Mouse (Mus musculus) frontal cortex, postnatal 36 days (tissue): ENCODE results near the gene Syn3.
"Not testable (repeated sequence)": the region's sequence is repeated elsewhere in the genome, so short reads cannot be mapped to it uniquely, and the experiment has no call there.

Source experiments
- DNase-seq, 2 experiments: peaks; one replicate each; pipeline ENCODE4 v3.0.0; 2022; ENCODE audit warnings: low spot score in 2 of 2

The Syn3 gene

DNA sequence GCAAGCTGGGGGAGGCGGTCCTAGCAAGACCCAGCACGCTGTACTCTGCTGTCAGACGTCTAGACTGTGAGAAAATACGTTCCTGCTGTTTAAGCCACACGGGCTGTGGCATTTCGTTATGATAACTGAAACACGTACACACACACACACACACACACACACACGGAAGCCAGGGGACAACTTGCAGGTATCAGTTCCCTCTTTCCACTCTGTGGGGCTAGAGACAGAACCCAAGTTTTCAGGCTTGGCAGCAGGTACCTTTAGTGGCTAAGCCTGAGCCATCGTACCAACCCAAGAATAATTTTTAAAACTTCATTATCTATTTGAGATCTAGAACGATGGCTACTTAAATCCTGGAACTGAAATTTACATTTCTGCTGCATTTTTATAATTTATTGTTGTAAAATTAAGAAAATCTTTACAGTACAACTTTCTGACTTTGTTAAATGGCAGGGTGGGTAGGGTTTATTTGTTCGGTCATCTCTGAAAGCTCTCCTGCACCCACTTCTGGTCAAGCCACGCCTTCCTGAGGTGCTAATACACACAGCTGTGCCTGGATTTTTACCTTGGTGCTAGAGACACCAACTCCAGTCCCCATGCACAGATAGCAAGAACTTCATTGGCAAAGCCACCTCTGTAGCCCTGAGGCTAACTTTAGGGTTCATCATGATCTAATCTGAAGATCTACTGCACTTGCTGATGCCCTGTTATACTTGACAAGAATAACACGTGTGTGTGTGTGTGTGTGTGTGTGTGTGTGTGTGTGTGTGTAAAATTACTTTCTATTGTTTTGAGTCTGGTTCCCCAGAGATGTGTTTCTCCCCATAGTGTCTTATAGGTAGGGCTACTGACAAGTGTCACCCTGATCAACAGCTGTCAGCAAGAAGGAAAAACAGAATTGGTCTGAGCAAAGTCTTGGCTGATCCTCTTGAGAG lies 29.8 kb downstream of the Syn3 start:
- DNase-seq = no peak

DNA sequence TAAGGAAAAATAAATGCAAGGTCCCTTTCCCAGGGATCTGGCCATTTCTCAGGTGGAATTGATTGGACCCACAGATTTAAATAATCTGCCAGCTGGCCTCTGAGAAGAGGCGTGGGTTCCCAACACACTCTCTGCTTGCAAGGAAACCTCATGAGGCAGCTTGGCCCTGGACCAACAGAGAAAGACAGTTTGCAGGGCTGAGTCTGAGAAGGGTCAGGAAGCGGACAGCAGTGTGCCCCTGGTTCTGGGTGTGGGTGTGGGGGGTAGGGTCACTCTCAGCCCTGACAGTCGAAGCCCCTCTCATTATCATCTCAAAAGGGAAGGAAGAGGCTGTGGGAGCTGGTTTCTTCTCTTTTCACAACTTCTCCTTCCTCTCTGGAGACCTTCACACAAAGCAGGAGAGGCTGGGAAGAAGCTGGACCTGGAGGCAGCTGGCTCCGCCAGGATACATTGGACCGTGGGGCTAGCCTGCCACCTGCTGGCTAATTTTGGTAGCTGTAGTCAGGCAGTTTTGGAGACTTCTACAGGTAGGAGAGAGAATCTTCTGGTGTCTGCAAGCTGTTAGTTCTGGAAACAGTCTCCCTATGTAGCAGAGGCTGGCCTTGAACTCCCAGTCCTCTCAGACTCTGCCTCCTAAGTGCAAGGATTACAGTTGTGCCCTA lies 35.0 kb downstream of the Syn3 start:
- DNase-seq = peak; percentile 85 to 86

DNA sequence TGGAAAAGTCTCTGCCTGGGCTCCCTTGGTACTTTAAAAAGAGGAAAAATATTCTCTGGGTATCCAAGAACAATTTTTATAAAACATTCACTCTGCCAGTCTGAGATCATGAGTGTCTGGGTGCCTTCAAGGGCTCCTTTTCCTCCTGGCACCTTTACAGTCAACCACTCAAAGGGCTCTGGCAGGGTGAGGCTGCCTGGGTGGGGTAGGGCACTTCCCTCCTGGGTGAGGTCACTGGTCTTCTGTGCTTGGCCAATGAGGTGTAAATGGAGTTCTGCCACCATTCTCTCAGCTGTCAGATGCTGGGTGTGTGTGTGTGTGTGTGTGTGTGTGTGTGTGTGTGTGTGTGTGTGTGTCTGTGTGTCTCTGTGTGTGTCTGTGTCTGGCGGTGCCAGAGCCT lies 39.1 kb downstream of the Syn3 start:
- DNase-seq = no peak

DNA sequence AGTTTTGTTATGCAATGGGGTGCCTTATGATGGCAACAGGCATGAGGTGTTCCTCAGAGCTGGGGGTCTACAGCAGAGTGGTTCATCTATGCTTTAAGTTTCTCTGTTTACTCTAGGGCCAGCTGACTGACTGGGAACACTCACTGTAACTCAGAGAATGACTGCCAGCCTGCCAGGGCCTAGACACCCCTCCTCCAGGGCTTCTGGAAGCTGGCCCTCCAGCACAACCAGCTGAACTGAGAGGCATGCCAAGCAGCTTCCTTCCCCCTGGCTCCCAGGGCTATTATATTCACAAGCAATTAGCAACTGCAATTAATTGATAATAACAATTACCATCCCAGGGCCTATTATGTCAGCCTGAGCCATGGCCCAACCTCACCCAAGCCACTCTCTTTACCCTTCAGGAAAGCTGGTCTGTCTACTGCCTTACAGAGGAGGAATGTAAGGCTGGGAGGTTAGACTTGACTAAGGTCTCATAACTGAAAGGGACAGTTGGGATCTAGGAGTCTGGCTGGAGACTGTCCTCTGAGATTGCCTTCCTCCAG lies 41.0 kb downstream of the Syn3 start:
- peak; percentile 31 to 45 for DNase-seq

DNA sequence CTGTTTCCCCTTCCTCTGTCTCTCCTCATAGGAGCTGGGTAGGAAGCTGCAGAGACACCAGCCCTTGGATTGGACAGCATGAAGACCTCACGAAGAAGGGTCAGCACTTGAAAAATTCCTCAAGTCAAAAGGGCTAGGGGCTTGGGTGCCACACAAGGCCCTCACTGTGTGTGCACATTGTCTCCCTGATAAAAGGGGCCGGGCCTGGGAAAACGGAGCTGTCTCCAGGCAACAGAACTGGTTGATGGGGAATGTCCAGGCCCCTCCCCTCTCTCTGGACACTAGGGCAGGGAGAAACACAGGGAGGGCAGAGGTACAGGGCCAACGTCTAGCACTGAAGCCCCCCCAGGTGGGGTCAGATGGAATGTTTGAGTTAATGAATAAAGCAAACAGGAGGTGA lies 41.5 kb downstream of the Syn3 start:
- peak in 1 of 2 experiments; percentile 25 for DNase-seq

DNA sequence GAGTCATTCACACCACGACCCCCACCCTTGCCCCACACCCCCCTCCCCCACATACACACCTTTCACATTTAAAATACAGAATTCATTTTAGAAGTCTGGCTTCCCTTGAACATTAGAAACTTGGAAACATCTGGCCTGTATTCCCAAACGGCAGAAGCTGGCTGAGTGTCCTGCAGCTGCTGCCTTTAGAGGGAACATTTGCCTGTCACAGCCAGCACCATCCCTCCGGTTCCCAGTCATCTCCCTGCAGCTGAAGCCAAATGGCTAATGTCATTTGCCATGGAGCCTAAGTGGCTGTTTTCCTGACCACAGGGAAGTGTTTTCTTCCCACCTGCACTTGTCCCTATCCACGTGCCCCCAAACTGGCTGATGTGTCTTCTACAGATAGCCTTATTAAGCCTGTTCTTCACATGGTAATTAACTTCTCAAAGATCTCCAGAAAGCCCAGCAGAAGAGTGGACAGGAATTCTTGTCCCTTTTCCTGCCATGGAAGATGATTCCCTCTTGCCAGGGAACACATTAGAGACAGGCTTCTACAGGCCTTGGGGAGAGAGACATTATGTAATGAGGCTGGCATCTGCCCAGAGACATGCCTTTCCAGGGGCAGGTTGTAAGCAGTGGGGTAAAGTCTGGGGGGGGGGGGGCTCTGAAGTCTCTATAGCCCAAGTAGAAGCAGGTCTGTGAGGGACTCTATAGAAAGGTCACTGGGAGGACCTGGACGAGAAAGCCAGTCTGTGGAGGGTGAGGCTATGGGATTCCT lies 43.2 kb downstream of the Syn3 start:
- no peak for DNase-seq

DNA sequence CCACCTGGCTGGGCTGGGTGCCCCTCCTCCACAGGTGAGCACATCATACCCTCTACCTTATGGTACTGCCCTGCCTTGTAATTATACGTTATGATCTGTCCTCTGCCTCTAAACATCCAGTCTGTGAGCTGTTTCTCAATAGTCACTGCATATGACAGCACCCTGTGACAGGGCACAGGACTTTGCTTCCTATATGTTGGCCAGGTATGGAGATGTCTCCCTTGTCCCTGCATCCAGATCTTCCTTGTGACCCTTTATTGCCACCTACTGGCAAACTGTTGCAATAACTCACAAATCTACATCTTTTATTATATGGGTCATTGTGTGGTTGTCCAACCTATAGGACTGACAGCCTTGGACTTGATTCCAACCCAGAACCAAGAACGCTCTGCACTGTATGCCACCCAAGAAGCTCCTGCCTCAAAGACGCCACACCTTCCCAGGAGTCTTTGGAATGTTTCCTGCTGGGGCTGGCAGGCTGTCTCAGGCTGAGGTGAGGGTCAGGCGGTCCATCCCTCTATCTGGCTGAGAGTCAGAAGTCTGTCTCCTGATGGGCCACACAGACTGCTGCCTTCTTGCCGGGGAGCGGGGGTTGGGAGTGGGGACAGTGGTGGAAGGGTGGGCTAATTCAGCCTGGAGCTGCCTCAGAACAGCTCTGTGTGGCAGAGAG lies 46.2 kb downstream of the Syn3 start:
- DNase-seq = peak; percentile 17 to 54

DNA sequence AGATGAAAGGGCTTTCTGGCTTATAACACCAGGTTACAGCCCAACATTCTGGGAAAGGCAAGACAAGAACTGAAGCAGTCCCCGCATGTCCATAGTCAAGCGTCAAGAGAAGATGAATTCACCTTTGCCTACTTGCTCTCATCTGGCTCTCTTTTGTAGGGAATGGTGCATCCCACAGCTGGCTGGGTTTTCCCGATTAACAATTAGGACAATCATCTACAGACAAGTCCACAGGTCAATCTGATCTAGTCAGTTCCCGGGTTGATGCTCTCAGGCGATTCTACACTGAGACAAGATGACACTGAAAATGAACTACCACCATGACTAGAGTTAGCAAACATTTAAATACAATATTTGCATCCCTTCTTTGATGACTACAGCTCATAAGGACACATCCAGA lies 47.4 kb downstream of the Syn3 start:
- no peak for DNase-seq

DNA sequence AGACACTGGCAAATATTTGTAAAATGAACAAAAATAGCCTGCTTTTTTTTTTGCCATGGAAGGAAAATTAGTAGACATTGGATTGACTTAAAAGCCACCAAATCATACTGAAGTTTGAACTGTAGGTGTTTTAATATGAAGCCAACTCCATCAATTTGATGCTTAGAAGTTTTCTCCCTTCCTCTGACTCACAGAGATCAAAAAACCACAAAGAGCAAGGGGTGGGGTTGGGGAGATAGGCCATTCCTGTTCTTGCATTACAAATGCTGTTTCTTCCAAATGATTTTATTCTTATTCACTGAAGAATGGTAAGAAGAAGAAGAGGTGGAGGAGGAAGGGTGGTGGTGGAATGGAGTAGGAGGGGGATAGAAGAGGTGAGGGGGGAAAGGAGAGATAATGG lies 52.0 kb downstream of the Syn3 start:
- no peak for DNase-seq

DNA sequence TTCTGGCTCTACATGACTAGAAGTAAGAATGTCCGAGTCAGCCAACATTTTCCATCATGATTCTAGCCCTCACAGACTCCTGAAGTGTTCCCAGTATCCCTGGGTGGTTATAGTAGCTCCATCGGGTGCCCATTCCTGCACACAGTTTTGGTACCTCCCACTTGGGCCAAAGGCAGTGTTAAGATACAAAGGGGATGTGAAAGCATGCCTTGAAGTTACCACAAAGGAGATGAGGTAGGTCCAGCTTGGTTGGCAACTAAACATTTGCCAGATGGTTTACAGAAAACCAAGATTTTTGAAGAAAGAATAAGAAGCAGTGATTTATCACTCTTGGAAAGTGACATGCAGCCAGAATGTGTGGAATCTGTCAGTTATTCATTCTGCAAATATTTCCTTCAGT lies 53.5 kb downstream of the Syn3 start:
- DNase-seq = no peak

DNA sequence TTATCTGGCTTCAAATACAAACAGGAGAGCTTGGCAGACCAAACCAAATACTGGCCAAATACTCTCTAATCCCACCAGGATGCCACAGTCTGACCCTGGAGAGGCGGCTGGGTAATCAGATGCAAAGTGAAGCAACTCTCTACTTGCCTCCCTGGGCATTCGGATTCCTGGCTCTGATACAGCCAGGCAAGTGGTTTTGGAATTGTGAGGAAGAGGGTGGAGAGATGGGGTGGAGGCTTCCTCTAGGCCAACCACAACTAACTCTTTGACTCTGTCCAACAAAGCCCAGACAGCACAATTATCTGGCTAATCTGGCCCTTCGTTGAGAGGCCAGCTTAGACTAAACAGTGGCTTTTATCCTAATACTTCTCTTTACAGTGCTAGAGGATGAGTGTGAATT lies 54.0 kb downstream of the Syn3 start:
- DNase-seq = no peak

DNA sequence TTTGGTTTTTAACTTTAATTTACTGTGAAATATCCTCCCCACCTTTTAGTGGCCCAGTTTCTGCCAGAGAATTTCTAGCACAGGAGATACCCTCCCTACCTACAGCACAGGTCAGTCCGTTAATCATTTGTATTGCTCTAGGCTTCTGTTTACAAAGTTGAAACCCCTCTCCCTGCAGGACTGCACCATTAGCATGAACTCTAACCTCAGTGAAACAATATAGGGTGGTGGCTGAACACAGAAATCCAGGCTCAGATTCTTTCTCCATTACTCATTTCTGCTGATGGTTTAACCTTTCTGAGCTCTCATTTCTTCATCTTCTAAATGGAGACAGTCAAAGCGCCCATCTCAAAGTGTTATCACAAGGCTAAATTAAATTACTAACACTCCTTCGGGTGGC lies 56.9 kb downstream of the Syn3 start:
- DNase-seq = no peak

DNA sequence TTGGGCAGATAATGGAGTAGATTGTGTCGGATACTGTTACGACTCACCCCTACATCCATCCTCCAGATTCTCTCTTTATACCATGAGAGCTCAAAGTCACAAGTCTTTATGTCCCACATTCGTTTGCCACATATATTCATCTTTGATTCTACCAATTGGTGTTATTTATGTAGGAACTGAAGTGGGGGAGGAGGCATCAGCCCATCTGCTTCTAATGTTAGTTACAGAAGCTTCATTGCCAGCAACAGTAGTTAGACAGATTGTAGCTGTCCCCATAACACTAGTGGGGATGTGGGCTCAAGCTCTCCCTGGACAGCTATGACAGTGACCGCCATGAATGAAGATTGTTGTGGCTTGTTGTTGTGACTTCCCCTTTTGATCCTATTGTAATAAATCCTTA lies 59.1 kb downstream of the Syn3 start:
- DNase-seq = peak in 1 of 2 experiments; percentile 42

DNA sequence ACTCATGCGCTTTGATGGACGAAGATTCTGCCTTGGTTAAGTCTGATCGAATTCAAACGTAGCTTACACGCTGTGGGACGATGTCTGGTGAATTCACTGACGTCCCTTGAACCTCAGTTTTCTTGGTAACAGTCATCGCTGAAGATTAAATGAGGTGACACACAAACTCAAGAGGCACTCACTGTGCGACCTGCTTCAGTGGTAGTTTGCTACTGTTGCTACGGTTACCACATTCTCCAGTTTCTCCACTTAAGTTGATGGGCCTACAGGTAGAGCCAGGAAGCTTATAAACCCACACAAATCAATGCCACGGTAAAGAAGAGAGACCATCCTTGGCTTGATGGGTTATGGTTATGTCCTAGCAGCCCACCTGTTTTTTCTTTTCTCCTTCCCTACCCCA lies 61.4 kb downstream of the Syn3 start:
- DNase-seq = no peak

DNA sequence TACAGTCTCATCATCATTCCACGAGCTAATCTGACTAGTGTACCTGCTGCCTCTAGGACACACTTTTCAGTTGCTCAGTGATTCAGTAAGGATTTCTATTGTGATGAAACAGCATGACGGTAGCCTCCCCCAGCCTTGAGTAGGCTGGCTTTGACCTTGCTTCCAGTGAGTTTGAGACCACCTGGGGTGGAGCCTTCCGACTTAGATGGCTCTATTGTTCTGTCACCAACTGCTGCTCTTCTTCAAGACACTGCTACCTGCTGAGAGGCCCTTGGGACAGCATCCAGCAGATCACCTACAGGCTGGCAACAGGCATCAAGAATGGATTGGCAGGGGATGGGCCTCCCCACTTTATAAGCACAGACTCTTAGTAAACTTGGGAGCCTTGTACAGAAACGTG lies 63.7 kb downstream of the Syn3 start:
- not testable (repeated sequence) for DNase-seq

DNA sequence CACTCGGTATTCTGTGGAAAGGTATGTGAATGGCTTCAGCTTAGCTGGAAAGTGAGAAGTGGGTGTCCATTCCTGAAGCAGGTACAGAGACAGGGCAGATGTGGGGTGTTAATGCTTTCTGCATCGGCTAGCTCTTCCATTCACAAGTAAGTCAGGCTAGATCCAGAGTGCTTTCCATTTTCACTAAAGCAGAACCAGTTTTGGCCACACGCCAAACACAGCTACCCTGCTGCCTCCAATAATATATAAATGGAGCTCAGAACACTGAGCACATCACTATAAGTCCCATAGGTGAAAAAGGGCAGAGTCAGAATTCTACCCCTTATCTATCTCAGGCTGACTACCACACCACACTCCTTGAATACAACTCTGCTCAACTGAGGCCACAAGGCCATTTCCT lies 69.0 kb downstream of the Syn3 start:
- DNase-seq = no peak

DNA sequence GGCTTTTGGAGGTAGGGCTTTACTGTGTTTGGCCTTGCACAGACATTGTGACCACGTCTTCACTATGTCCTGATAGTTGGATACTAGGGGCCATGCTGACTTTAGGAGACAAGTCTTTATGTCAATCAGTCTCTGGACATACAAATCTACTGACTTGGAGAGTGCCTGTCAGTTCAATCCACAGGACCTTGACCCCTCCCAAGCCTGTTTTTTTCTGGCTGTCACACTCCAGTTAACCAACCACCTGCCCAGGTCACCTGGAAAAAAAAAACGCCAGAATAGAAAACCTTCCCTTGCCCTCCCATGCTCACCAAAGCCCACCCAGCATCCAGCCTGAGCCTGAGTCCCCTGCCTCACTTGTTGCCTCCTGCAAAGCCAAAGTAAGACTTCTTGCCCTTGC lies 70.7 kb downstream of the Syn3 start:
- no peak for DNase-seq

DNA sequence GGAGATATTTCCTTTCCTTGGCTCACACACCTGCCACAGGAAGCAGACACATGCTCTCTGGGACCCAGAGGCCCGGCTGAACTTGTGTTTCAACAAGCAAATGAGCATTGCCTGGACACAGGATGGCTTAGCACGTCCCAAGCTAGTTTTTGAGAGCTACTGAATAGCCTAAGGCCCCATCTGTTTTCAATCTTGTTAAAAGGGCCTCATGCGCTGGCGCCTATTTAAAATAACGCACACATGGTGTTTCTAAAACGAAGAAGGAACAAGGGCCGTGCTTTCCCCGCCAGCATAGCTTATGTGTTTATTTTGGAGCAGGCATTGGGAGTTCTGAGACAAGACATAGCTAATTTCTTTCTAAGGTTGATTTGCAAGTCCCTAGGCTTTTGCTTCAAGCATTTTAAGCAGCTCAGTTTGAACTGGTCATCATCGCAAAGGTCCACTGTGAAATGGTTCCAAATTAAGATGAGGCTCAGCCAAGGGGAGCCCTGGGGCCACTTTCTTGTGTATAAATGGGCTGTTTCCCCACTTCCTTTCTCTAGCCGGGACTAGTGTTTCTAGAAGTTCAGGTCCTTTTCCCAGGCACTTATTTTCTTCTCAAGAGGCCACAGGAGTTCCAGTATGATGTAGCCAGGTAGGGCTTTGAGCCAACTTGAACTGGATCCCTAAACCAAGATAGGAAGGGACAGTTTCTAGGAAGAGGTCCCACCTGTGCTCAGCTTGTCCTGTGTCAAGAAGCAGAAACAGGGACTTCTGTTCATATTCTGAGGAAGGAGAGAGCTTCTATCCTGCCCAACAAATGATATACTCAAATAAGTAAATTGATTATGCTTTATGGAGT lies 72.8 kb downstream of the Syn3 start:
- DNase-seq = peak; percentile 17 to 31

DNA sequence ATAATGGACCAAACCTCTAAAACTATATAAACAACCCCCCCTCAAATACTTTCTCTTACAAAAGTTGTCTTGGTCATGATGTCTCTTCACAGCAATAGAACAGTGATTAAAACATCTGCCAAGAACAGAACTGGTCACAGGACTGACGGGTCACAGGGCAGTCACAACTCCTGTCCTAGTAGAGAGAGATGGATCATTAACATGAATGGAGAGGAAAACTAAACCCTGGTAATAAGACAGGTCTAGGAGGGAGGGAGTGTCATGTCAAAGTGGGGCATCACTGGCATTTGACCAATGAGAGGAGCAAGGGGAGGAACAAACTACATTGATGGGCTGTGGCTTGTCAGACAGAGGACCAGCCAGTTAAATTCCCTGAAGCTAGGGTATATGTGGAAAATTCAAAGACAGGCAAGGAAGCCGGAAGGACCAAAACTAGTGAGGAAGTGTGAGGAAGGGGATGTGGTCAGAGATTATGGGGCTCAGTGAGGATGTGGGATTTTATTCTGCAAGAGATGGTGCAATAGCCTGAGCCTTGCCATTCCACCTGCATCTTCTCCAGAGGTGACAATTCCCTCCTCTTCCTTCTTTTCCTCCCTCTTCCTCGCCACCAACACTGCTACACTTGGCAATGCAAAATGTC lies 76.8 kb downstream of the Syn3 start:
- no peak for DNase-seq

DNA sequence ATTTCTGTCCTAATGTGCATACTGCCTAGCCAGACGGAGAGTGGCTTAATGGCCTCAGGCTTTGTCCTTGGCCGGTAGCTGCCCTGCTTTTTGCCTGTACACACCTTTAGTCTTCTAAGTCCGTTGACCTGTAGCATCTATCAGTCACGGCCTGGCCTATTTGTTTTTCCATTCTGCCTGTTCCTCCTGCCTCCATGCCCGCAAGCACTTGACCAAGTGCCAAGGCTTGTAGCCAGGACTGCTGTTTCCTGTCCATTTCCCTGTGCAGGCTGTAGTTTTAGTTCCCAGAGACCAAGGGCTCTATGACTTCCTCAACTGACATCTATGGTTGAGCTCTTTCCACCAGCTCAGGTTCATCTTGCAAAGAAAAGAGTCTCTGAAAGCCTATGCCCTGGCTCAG lies 79.8 kb downstream of the Syn3 start:
- DNase-seq = no peak
